Mouse (Mus musculus) olfactory bulb, adult 2 months (tissue): Measurements from ENCODE around the gene Orai3. TPM values are rescaled to one million over a fixed set of nuclear protein-coding genes. Genes with fewer than 3 reads are reported as not detected.
"Not testable (repeated sequence)": the region's sequence is repeated elsewhere in the genome, so short reads cannot be mapped to it uniquely, and the experiment has no call there.

ENCODE experiments used
- H3K27ac ChIP-seq: fragments of 200-500 bp; 2 replicates; pipeline ENCODE4 v1.5.1; 2012; ENCODE audit warnings: low read depth, low read length; ENCODE audit not compliant: insufficient read depth
- H3K4me1 ChIP-seq: fragments of 200-500 bp; 2 replicates; pipeline ENCODE4 v1.6.1; 2012; ENCODE audit warnings: low read length; ENCODE audit not compliant: control insufficient read depth, insufficient read depth
- H3K4me3 ChIP-seq: fragments of 200-500 bp; 2 replicates; pipeline ENCODE4 v1.5.1; 2012; ENCODE audit warnings: mild to moderate bottlenecking, low read depth, low read length, moderate library complexity; ENCODE audit not compliant: insufficient read depth
- CTCF ChIP-seq: fragments of 200-500 bp; IDR thresholded peaks from 2 replicates; pipeline ENCODE4 v1.5.1; 2012; ENCODE audit warnings: low read depth, mild to moderate bottlenecking, low read length, moderate library complexity; ENCODE audit not compliant: insufficient read depth
- POLR2A ChIP-seq: fragments of 200-500 bp; IDR thresholded peaks from 2 replicates; pipeline ENCODE4 v1.6.1; 2012; ENCODE audit warnings: mild to moderate bottlenecking, low read depth, low read length, moderate library complexity; ENCODE audit not compliant: insufficient read depth
- WGBS: fragments of 180-500 bp; shearing (Covaris S2); methylation state at CpG from one replicate; pipeline ENCODE4 v1.1.7; 2018; 5-methylcytosine and 5-hydroxymethylcytosine counted together
- polyA plus RNA-seq: library from polyadenylated mRNA; stranded (reverse); fragments of >200 nt; gene quantifications from 2 replicates; pipeline ENCODE4 v1.2.4, GENCODE M21; 2012; ENCODE audit warnings: low replicate concordance; ENCODE audit not compliant: missing spikeins, insufficient read depth, insufficient read length

Orai3 gene
- polyA plus RNA-seq = not detected in 2 replicates

- peak within 1 kb of the TSS; percentile 92 for H3K27ac ChIP-seq
- peak within 1 kb of the TSS; percentile 64 for H3K4me3 ChIP-seq
- H3K4me1 ChIP-seq = peaks cover 23% of the 10 kb centered on the region
- TF ChIP-seq POLR2A (0 out of 2 replicates have a peak, but pooled peaks have one; percentile 52), CTCF (no peak)
- WGBS = under 1% methylated on average over 24 of the region's 24 CpGs
Observed at GRCm38 (mm10) chr7:127769651-127770038, at the start of gene Orai3. Gene Orai3 (plus strand): TSS chr7:127769815.

GRCm38 (mm10) chr7:127725490-127725889 is 44.1 kb upstream of the Orai3 start:
- Histone ChIP-seq H3K27ac (no peak overlapping the region), H3K4me3 (no peak overlapping the region), H3K4me1 (no peaks in the 10 kb centered on the region)
- 56% methylated on average over 2 of the region's 2 CpGs for WGBS
- no peak for TF ChIP-seq POLR2A
- no peak for TF ChIP-seq CTCF

DNA sequence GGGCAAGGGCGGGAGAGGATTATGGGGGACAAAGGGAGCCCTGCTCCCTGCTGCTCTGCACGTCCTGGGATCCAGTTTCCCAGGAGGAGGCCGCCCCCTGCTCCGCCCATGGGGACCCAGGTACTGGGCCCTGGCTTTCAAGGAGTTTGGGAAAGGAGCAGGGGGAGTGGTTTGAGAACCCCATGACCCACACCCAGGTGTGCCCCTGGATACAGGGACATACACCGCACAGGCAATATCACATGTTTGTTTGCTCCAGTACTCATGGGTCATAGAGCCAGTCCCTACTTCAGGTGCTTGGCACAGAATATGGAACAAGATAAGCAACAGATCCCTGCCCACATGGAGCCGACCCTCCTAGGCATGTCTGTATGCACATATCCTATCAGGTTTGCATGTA is 43.7 kb upstream of the Orai3 start:
- Histone ChIP-seq H3K4me3 (no peak overlapping the region), H3K27ac (no peak overlapping the region), H3K4me1 (no peaks in the 10 kb centered on the region)
- 76% methylated on average over 6 of the region's 6 CpGs for WGBS
- no peak for TF ChIP-seq CTCF
- TF ChIP-seq POLR2A = no peak

GRCm38 (mm10) chr7:127727898-127728297 is 41.7 kb upstream of the Orai3 start:
- Histone ChIP-seq H3K4me1 (no peaks in the 10 kb centered on the region), H3K27ac (no peak overlapping the region), H3K4me3 (no peak overlapping the region)
- TF ChIP-seq CTCF = no peak
- TF ChIP-seq POLR2A = no peak
- 85% methylated on average over 7 of the region's 7 CpGs for WGBS

GRCm38 (mm10) chr7:127730170-127730569 is 39.4 kb upstream of the Orai3 start:
- TF ChIP-seq POLR2A (no peak), CTCF (no peak)
- Histone ChIP-seq H3K4me1 (no peaks in the 10 kb centered on the region), H3K27ac (no peak overlapping the region), H3K4me3 (no peak overlapping the region)
- 74% methylated on average over 4 of the region's 4 CpGs for WGBS

DNA sequence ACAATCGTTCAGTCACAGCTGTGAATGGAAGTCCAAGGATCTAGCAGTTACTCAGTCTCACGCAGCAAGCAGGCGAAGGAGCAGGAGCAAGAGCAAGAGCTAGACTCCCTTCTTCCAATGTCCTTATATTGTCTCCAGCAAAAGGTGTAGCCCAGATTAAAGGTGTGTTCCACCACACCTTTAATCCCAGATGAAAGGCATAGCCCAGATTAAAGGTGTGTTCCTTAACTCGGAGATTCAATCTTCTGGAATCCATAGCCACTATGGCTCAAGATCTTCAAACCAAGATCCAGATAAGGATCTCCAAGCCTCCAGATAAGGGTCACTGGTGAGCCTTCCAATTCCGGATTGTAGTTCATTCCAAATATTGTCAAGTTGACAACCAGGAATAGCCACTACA is 37.5 kb upstream of the Orai3 start, which contains the start of gene Ctf2:
Gene Ctf2, minus strand, starts transcription at position 101 of the 400 bp plus-strand sequence.
- H3K4me3 ChIP-seq, H3K4me1 ChIP-seq, H3K27ac ChIP-seq: not testable (repeated sequence)
- WGBS = 100% methylated on average over 1 of the region's 5 CpGs

DNA sequence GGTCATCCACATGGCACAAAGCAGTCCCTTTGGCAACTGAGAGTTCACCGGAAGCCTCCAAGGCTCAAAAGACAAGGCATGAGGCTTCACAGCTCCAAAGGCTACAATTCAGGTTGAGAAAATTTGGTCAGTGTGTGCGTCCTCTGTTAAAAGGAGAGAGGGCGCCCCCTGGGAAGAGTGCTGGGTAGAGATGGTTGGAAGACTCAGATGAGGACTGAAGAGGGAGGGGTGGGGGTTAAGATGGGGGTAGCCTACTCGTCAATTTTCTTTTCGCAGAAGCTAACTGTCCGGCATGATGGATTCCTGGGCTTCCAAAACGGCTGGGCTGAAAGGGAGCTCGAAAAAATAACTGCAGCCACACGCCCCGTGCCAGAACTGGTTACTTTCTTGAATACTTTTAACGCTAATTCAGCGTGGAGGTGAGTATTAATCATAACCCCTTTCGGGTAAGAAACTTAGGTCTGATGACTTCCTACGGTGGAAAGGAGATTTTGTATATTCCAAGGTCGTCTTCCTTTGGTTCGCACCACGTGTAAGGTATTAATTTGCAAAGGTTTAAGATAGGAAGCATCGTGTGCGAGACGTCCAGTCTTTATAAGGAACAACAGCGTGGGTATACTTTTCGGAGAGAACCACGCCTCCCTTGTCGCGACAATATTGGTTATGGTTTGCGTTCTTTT is 25.1 kb upstream of the Orai3 start, which contains the start of gene Fbxl19:
Gene Fbxl19, plus strand, starts transcription at position 178 of the 680 bp plus-strand sequence.
- under 1% methylated on average over 26 of the region's 26 CpGs for WGBS
- TF ChIP-seq POLR2A = no peak
- peak; percentile 20; the same call in 1 of the 2 replicates for TF ChIP-seq CTCF
- H3K4me1 ChIP-seq = peaks cover 19% of the 10 kb centered on the region
- peak within 1 kb of the TSS; percentile 58 for H3K27ac ChIP-seq
- peak within 1 kb of the TSS; percentile 60 for H3K4me3 ChIP-seq

- WGBS = under 1% methylated on average over 19 of the region's 19 CpGs
- H3K4me3 ChIP-seq = peak overlapping the region; percentile 60
- peak overlapping the region; percentile 58 for H3K27ac ChIP-seq
- H3K4me1 ChIP-seq = peaks cover 23% of the 10 kb centered on the region
- no peak for TF ChIP-seq CTCF
Observed at GRCm38 (mm10) chr7:127745251-127745651, 24.4 kb upstream of the Orai3 start.

- Histone ChIP-seq H3K27ac (peak overlapping the region; percentile 58), H3K4me3 (peak overlapping the region; percentile 60), H3K4me1 (peaks cover 27% of the 10 kb centered on the region)
- TF ChIP-seq CTCF = no peak
- TF ChIP-seq POLR2A = peak; percentile 51
- under 1% methylated on average over 39 of the region's 39 CpGs for WGBS
Observed at GRCm38 (mm10) chr7:127745652-127746493, 23.7 kb upstream of the Orai3 start.
